Mouse (Mus musculus): ENCODE results near the gene Rapgef2. TPM values are rescaled to one million over a fixed set of nuclear protein-coding genes. Genes with fewer than 3 reads are reported as not detected.

Rapgef2 gene
- total RNA-seq, 2 experiments from 2014 or later = 102 to 103 TPM

- intact Hi-C loops (cut with DNase I) = no loop called here
- no peak for DNase-seq (ENCODE audit: low spot score in 2 of 2)
Measured at GRCm38 (mm10) chr3:79210243-79210642, 76.1 kb downstream of the Rapgef2 start.

- intact Hi-C loops (cut with DNase I) = no loop called here
Measured at GRCm38 (mm10) chr3:79207216-79207615, 79.1 kb downstream of the Rapgef2 start.

DNA sequence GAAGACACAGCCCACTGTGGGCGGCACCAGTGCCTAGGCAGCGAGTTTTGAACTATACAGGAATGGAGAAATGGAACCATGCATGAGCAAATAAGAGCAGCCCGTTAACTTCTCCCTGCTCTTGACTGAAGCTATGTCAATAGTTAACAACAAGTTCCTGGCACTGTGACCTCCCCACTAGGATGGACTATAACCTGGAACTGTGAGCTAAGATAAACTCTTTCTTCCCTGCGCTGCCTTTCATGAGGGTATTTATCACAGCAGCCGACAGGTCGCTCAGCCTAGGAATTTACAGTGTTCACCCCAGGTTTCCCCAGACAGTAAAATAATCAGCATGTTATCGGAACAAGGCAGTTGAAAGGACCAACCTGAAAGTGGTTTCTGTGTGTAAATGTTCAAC lies 79.8 kb downstream of the Rapgef2 start:
- intact Hi-C loops (cut with DNase I) = no loop called here
- no peak for DNase-seq (ENCODE audit: low spot score in 2 of 2)

More at GRCm38 (mm10) chr3:79207216-79207615, 79.1 kb downstream of the Rapgef2 start:
- DNase-seq (ENCODE audit: low spot score in 2 of 2) = no peak

DNA sequence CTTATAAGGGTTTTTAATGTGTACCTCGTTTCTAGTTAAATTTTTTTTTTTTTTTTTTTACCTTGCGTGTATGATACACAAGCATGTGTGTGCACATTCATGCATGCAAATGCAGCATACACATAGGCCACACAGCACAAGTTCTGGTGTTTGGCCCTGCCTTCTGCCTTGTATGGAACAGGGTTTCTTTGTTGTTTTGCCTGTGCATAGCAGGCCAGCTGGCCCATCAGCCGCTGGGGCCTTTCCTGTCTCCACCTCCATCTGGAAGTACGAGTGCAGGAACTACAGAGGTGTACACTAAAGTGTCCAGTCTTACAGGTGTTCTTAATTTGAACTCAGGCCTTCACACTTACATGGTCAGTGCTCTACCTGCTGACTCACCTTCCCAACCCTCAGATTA lies 80.3 kb downstream of the Rapgef2 start:
- no peak for DNase-seq (ENCODE audit: low spot score in 2 of 2)
- intact Hi-C loops (cut with DNase I) = no loop called here

- DNase-seq (ENCODE audit: low spot score in 2 of 2) = no peak
- intact Hi-C loops (cut with DNase I) = no loop called here
Measured at GRCm38 (mm10) chr3:79205112-79205511, 81.2 kb downstream of the Rapgef2 start.

GRCm38 (mm10) chr3:79204261-79204660 lies 82.1 kb downstream of the Rapgef2 start:
- intact Hi-C loops (cut with DNase I) = loop anchor here (5.0 kb wide), 2 partner anchors 273 to 293 kb away; no protein-coding TSS in a partner anchor
- DNase-seq (ENCODE audit: low spot score in 2 of 2) = no peak

DNA sequence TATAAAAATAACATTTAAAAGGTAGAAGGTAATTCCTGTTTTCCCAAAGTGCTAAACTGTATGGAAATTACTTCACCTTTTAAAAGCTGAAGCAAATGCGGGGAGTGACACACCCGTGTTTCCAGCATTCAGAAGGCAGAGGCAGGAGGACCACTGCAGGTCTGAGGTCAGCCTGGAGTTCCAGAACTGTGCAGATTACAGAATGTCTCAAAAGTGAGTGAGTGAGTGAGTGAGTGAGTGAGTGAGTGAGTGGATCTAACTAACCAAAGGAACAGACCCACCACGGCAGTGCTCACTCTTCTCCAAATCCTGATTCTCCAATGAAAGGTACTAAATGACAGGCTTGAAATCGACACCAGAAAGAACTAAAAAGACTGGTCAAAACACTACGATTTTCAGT lies 82.5 kb downstream of the Rapgef2 start:
- intact Hi-C loops (cut with DNase I) = loop anchor here (2.0 to 5.0 kb wide), 3 partner anchors 273 to 383 kb away; no protein-coding TSS in a partner anchor
- DNase-seq (ENCODE audit: low spot score in 2 of 2) = no peak

GRCm38 (mm10) chr3:79203178-79203577 lies 83.1 kb downstream of the Rapgef2 start:
- peak; percentile 71 to 78 for DNase-seq (ENCODE audit: low spot score in 2 of 2)
- intact Hi-C loops (cut with DNase I) = loop anchor here (2.0 to 5.0 kb wide), 3 partner anchors 274 to 384 kb away; no protein-coding TSS in a partner anchor

- peak; percentile 86 to 87 for DNase-seq (ENCODE audit: low spot score in 2 of 2)
- intact Hi-C loops (cut with DNase I) = loop anchor here (2.0 to 5.0 kb wide), 3 partner anchors 275 to 384 kb away; no protein-coding TSS in a partner anchor
Measured at GRCm38 (mm10) chr3:79202275-79203153, 83.8 kb downstream of the Rapgef2 start.

- peak; percentile 74 to 83 for DNase-seq (ENCODE audit: low spot score in 2 of 2)
- intact Hi-C loops (cut with DNase I) = loop anchor here (2.0 to 10.0 kb wide), 2 partner anchors 102 to 238 kb away; no protein-coding TSS in a partner anchor
Measured at GRCm38 (mm10) chr3:79196708-79197437, 89.4 kb downstream of the Rapgef2 start.

GRCm38 (mm10) chr3:79195280-79195679 lies 91.0 kb downstream of the Rapgef2 start:
- intact Hi-C loops (cut with DNase I) = loop anchor here (10.0 kb wide), 1 partner anchor 100 kb away; no protein-coding TSS in a partner anchor
- DNase-seq (ENCODE audit: low spot score in 2 of 2) = no peak

- DNase-seq (ENCODE audit: low spot score in 2 of 2) = no peak
- intact Hi-C loops (cut with DNase I) = loop anchor here (10.0 kb wide), 1 partner anchor 99 kb away; no protein-coding TSS in a partner anchor
Measured at GRCm38 (mm10) chr3:79194111-79194793, 92.1 kb downstream of the Rapgef2 start.

GRCm38 (mm10) chr3:79193001-79193400 lies 93.3 kb downstream of the Rapgef2 start:
- intact Hi-C loops (cut with DNase I) = loop anchor here (10.0 kb wide), 1 partner anchor 98 kb away; no protein-coding TSS in a partner anchor
- DNase-seq (ENCODE audit: low spot score in 2 of 2) = peak; percentile 43 to 81

DNA sequence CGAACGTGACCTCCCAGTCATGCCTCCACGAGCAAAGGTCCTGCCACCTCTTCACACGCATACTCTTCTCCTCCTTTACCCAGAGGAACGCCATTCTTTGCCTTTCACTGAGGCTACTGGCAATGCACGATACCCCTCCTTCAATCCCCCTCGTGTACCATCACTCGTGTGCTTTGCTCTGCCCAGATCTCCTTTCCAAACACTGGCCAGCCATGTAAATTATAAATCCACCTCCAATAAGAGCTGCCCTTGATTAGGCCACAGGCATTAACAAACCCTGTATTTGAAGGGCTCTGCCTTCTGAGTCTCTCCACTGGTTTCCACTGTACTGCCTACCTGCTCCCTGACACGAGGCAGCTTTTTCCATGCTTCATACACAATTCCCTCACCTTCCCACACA lies 94.3 kb downstream of the Rapgef2 start:
- no peak for DNase-seq (ENCODE audit: low spot score in 2 of 2)
- intact Hi-C loops (cut with DNase I) = loop anchor here (10.0 kb wide), 1 partner anchor 97 kb away; no protein-coding TSS in a partner anchor

DNA sequence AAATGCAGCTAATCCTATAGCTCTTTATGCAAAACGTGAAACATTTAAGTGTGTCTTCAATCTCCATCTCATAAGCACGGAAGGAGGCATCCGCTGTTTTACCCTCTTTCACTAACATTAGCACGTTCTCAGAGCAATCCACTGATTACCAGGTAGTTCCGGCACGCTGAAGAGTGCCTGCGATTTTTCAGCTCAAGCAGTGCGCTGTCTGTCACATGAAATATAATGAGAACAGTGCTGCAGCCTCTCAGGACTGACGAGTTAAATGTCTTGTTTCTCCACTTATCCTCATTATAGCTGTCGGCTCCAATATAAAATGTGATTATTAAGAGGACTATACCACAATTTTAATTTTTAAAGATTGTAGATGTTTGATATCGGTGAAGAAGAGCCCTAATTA lies 94.8 kb downstream of the Rapgef2 start:
- intact Hi-C loops (cut with DNase I) = loop anchor here (10.0 kb wide), 1 partner anchor 97 kb away; no protein-coding TSS in a partner anchor
- no peak for DNase-seq (ENCODE audit: low spot score in 2 of 2)

DNA sequence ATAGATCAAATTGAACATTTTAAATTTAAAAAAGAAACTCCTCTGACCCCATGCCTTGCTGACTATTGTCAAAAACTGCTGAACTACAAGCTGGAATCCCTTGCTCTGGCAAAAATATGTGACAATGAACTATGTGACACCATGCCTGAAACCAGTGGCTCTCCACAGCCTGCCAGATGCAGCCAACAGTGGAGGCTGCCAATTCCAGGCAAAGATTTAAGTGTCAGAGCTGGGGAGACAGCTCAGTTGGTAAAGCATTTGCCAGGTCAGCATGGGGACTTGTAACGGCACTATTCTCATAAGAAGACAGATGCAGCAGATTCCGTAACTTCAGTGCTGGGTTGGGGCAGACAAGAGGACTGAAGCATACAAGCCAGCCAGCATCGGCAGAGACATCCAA lies 95.9 kb downstream of the Rapgef2 start:
- no peak for DNase-seq (ENCODE audit: low spot score in 2 of 2)
- intact Hi-C loops (cut with DNase I) = loop anchor here (10.0 kb wide), 1 partner anchor 96 kb away; no protein-coding TSS in a partner anchor

DNA sequence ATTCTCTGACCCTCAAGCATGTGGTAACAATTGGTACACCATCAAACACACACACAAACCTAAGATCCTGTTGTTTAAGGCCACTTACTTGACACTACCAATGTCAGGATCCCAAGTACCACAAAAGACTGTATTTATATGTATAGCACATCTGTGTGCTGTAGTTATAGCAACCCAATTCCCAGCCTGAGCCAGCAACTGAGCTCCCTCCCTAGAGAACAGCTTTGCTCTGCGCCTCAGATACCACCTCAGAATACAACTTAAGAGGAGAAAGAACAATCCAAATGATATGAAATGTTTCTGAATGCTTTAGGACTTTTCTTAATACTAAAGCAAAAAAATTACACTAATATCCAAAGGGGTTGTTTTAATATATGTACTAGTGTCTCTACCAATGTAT lies 98.4 kb downstream of the Rapgef2 start:
- no peak for DNase-seq (ENCODE audit: low spot score in 2 of 2)
- intact Hi-C loops (cut with DNase I) = no loop called here

- DNase-seq (ENCODE audit: low spot score in 2 of 2) = no peak
- intact Hi-C loops (cut with DNase I) = no loop called here
Measured at GRCm38 (mm10) chr3:79182290-79182689, 104.0 kb downstream of the Rapgef2 start.

Measured in left cerebral cortex, postnatal 14 days (tissue).